Mouse (Mus musculus) heart, embryonic 10.5 days (tissue): ENCODE results near the gene Cbfa2t2. TPM values are rescaled to one million over a fixed set of nuclear protein-coding genes. Genes with fewer than 3 reads are reported as not detected.

Source experiments
- DNase-seq: peaks from one replicate; pipeline ENCODE4 v3.0.0-alpha.2; 2017; ENCODE audit warnings: low spot score
- H3K27ac ChIP-seq: fragments of 300-500 bp; sonication (generic); 2 replicates; pipeline ENCODE4 v1.5.1; 2016; ENCODE audit warnings: mild to moderate bottlenecking
- H3K27me3 ChIP-seq: fragments of 300-500 bp; sonication (generic); 2 replicates; pipeline ENCODE4 v1.6.1; 2016; ENCODE audit warnings: mild to moderate bottlenecking; ENCODE audit not compliant: poor library complexity, insufficient read depth, severe bottlenecking
- H3K36me3 ChIP-seq: fragments of 300-500 bp; sonication (generic); 2 replicates; pipeline ENCODE4 v1.6.1; 2016; ENCODE audit warnings: mild to moderate bottlenecking, moderate library complexity
- H3K4me1 ChIP-seq: fragments of 300-500 bp; sonication (generic); 2 replicates; pipeline ENCODE4 v1.6.1; 2016; ENCODE audit warnings: mild to moderate bottlenecking
- H3K4me3 ChIP-seq: fragments of 300-500 bp; sonication (generic); 2 replicates; pipeline ENCODE4 v1.5.1; 2016; ENCODE audit warnings: mild to moderate bottlenecking, moderate library complexity
- H3K9me3 ChIP-seq: fragments of 300-500 bp; sonication (generic); 2 replicates; pipeline ENCODE4 v1.6.1; 2016; ENCODE audit warnings: mild to moderate bottlenecking, moderate library complexity
- WGBS: fragments of 180-500 bp; shearing (Covaris S2); methylation state at CpG from one replicate; pipeline ENCODE4 v1.1.7; 2016; 5-methylcytosine and 5-hydroxymethylcytosine counted together
- polyA plus RNA-seq: library from polyadenylated mRNA; unstranded; fragments of >200 nt; fragmentation: Nextera tagmentation; extraction: Ambion mirVana; gene quantifications from 2 replicates; pipeline ENCODE4 v1.2.1, GENCODE M21; 2016

Gene Cbfa2t2
- polyA plus RNA-seq, 1 experiment from 2014 or later = 44.6 TPM

DNA sequence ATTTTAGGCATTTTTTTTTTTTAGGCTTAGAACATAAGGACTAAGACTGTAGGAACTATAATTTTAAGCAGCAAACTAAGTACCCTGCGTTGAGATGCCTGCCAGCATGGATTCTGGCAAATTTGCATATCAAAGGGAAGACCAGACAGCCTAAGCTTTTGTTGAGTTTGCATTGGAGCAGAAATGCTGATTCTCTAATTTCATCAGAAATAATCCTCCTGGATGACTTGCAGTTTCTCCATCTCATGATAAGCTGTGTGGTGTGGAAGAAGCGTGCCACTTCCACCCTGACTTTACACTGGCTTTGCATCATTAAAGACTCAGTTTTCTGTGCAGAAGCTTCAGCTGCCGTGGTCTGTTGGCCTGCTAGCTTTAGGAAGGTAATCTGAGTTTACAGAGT, 96.6 kb downstream of the Cbfa2t2 start:
- Histone ChIP-seq H3K4me1 (peaks cover 13% of the 10 kb centered on the region), H3K36me3 (peaks cover 71% of the 10 kb centered on the region), H3K4me3 (no peak overlapping the region), H3K27me3 (no peaks in the 10 kb centered on the region), H3K27ac (no peak overlapping the region), H3K9me3 (no peaks in the 10 kb centered on the region)
- no peak for DNase-seq
- 59% methylated on average over 3 of the region's 3 CpGs for WGBS

DNA sequence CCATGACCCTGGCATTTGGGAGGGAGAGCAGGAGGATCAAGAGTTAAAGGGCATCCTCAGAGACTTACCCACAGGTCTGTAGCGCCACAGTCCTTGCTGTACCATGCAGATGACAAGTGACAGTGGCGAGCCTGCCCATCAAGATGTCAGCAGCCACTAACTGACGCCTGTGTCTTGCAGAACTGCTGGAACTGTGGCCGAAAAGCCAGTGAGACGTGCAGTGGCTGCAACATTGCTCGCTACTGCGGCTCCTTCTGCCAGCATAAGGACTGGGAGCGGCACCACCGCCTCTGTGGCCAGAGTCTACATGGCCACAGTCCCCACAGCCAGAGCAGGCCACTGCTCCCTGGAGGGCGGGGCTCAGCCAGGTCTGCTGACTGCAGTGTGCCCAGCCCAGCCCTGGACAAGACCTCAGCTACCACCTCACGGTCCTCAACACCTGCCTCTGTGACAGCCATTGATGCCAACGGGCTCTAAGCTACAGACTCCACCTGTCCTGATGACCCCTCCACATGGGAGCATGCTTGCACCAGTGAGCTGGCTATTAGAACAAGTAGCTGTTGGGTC, 98.5 kb downstream of the Cbfa2t2 start:
- DNase-seq = no peak
- Histone ChIP-seq H3K27ac (0 out of 2 replicates have a peak overlapping the region, but pooled peaks have one; percentile 44), H3K9me3 (no peaks in the 10 kb centered on the region), H3K4me1 (peaks cover 21% of the 10 kb centered on the region), H3K27me3 (no peaks in the 10 kb centered on the region), H3K4me3 (no peak overlapping the region), H3K36me3 (peaks cover 57% of the 10 kb centered on the region)
- WGBS = 64% methylated on average over 12 of the region's 12 CpGs

DNA sequence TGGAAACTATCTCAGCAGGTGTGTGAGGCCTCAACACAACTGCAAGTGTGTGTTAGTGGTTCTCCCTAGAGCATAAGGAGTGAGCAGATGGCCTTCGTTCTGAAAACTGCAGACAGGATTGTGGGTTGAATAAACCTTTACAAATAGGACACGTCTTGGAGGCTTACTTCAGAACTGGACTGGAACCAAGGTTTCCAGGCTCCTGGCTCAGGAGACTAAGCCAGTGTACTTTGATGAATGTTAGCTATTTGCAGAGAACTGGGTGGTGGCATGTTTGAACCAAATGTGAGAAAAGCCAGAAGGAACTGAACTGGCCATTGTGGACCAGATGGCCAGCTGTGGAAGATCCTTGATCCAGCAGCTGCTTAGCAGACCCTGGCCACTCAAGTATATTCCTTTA, 102.0 kb downstream of the Cbfa2t2 start:
- Histone ChIP-seq H3K9me3 (no peaks in the 10 kb centered on the region), H3K4me1 (peaks cover 21% of the 10 kb centered on the region), H3K36me3 (peaks cover 33% of the 10 kb centered on the region), H3K27me3 (no peaks in the 10 kb centered on the region), H3K4me3 (no peak overlapping the region), H3K27ac (no peak overlapping the region)
- WGBS = 68% methylated on average over 2 of the region's 2 CpGs
- peak; percentile 55 for DNase-seq

DNA sequence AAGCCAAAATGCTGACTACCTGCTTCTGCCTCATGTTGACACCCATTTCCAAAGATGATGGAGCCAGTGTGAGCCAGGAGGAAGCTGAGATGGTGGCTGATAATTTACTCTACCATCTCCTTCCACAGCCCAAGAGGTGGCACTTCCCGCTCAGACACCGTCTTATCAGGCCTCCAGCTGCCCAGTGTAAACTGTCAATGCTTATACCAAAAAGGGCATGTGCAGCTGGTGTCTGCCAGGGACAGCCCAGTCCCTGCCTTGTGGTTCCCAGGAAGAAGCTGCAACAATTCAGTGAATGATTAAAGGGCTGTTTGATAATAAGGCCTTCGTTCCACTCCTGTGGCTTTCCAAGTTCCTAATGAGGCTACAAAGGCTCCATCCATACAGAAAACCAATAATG, 102.4 kb downstream of the Cbfa2t2 start:
- H3K27ac ChIP-seq = no peak overlapping the region
- H3K9me3 ChIP-seq = no peaks in the 10 kb centered on the region
- DNase-seq = no peak
- no peak overlapping the region for H3K4me3 ChIP-seq
- peaks cover 21% of the 10 kb centered on the region for H3K4me1 ChIP-seq
- 28% methylated on average over 3 of the region's 3 CpGs for WGBS
- H3K27me3 ChIP-seq = no peaks in the 10 kb centered on the region
- peaks cover 32% of the 10 kb centered on the region for H3K36me3 ChIP-seq

DNA sequence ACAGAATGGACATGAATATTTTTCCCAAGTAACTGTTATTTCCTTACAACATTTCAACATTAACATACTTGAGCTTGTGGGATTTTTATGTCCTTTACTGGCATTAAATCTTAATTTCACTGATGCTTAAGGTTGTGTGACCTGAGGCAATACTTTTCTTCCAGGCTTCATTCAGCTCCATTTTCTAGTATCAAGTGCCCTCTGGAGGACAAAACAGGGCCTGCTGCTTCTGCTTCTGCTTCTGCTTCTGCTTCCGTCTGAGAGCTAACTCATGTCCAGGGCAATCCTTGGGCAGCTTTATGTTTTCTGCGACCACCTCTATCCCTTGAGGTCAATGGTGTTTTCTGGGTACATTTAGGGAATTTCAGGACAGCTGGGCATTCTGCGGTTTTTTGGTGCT, 103.4 kb downstream of the Cbfa2t2 start:
- H3K9me3 ChIP-seq = no peaks in the 10 kb centered on the region
- no peak for DNase-seq
- peaks cover 27% of the 10 kb centered on the region for H3K36me3 ChIP-seq
- no peak overlapping the region for H3K27ac ChIP-seq
- H3K4me3 ChIP-seq = no peak overlapping the region
- H3K4me1 ChIP-seq = peaks cover 15% of the 10 kb centered on the region
- 75% methylated on average over 3 of the region's 3 CpGs for whole genome bisulfite sequencing
- no peaks in the 10 kb centered on the region for H3K27me3 ChIP-seq

DNA sequence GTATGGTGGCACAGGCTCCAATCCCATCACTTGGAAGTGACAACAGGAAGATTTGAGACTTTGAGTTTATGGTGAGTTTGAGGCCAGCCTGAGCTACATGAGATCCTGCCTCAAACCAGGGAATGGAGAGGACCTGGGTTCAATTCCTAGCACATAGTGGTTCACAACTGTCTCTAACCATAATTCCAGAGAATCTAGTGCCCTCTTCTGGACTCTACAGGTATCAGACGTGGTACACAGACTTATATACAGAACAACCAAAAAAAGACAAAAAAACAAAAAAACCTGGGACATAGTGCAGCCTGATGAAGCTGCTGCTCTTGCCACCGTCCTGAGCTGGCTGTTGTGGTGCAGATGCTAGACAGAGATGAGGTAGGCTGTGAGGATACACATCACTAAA, 105.3 kb downstream of the Cbfa2t2 start:
- H3K9me3 ChIP-seq = no peaks in the 10 kb centered on the region
- H3K36me3 ChIP-seq = peaks cover 11% of the 10 kb centered on the region
- WGBS = 75% methylated on average over 2 of the region's 2 CpGs
- peaks cover 1% of the 10 kb centered on the region; the same call in 1 of the 2 replicates for H3K27me3 ChIP-seq
- DNase-seq = no peak
- H3K4me3 ChIP-seq = no peak overlapping the region
- H3K4me1 ChIP-seq = peaks cover 8% of the 10 kb centered on the region; the same call in 1 of the 2 replicates
- no peak overlapping the region for H3K27ac ChIP-seq

DNA sequence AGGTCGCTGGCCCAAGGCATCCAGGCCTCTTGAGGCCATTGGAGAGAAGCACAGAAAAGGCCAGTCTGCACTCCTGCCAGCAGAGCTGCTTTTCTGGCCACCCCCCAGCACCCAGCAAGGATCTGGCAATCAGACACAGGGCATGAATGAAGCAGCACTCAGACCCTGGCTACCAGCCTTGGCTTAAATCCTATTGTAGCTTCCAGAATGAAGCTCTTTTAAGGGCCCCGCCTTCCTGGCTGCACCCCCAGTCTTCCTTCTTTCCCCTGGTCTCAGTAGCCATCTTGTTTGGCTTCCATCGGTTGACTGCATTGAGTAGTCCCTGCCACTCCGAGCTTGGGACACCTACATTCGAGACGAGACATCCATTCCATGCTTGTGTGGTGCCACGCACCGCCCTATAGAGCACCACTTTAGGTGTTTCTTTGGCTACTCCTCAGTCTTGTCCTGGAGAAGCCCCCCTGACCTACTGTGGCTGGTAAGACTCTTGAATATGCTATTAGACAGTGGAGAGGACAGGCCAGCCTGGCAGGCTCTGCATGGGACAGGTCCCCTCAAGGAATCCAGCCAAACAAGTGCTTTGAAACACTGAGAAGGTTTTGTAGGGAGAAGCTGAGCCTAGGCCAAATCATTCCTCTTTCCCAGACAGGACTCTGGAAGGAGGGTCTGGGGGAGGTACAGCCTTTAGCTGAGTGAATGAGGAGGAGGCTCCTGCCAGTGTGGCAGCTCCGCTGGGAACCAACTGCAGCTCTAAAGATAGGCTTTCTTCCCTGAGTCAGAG, 107.5 kb downstream of the Cbfa2t2 start:
- Histone ChIP-seq H3K4me1 (peaks cover 3% of the 10 kb centered on the region), H3K9me3 (no peaks in the 10 kb centered on the region), H3K36me3 (no peaks in the 10 kb centered on the region; the same call in 1 of the 2 replicates), H3K27me3 (peaks cover 11% of the 10 kb centered on the region; the same call in 1 of the 2 replicates), H3K27ac (no peak overlapping the region), H3K4me3 (no peak overlapping the region)
- DNase-seq = no peak
- 82% methylated on average over 9 of the region's 9 CpGs for WGBS

DNA sequence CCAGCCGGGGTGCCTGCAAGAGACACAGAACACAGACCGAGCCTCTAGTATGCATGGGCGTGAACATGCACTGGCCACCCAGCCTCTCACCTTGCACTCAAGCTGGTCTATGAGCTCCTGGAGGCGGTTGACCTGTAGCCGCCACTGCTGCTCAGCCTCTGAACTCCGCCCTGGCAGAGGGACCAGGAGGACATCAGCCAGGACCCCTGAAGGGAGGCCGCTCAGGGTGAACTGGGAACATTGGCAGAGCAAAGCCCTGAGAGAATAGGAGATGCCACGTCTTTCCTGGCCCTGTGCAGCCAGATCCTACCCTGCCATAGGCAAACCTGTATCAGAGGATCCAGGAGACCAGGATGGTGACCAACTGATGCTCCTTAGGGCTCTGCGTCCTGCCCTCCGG, 110.4 kb downstream of the Cbfa2t2 start, which contains the start of gene 1700003F12Rik:
Gene 1700003F12Rik (plus strand): TSS at position 375 of the 400 bp plus-strand sequence.
- H3K36me3 ChIP-seq = no peaks in the 10 kb centered on the region
- H3K27me3 ChIP-seq = peaks cover 35% of the 10 kb centered on the region
- H3K4me1 ChIP-seq = peaks cover 13% of the 10 kb centered on the region
- H3K4me3 ChIP-seq = no peak within 1 kb of the TSS
- WGBS = 88% methylated on average over 10 of the region's 10 CpGs
- no peak for DNase-seq
- H3K9me3 ChIP-seq = no peaks in the 10 kb centered on the region
- no peak within 1 kb of the TSS; the same call in 1 of the 2 replicates for H3K27ac ChIP-seq

DNA sequence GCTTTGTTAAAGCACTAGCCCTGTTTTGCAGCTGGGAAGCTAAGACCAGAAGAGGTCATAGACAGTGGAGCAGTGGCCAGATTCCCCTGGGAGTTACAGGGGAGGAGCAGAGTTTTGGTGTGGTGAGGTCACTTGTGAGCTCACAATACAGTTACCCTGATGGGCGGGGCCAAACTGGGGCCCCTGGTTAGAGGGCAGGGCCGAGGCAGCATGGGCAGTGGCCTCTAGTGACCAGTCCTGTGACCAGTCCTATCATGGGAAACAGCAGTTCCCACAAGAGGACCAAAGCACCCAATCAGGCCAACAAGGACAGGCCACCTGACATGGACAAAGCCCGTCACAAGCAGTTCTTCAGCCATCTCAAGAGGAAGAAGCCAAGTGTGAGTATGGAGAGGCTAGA, 112.4 kb downstream of the Cbfa2t2 start:
- peaks cover 55% of the 10 kb centered on the region for H3K27me3 ChIP-seq
- no peaks in the 10 kb centered on the region for H3K9me3 ChIP-seq
- H3K36me3 ChIP-seq = no peaks in the 10 kb centered on the region
- no peak for DNase-seq
- H3K4me1 ChIP-seq = peaks cover 26% of the 10 kb centered on the region
- 40% methylated on average over 3 of the region's 3 CpGs for WGBS
- H3K4me3 ChIP-seq = no peak overlapping the region
- no peak overlapping the region for H3K27ac ChIP-seq

DNA sequence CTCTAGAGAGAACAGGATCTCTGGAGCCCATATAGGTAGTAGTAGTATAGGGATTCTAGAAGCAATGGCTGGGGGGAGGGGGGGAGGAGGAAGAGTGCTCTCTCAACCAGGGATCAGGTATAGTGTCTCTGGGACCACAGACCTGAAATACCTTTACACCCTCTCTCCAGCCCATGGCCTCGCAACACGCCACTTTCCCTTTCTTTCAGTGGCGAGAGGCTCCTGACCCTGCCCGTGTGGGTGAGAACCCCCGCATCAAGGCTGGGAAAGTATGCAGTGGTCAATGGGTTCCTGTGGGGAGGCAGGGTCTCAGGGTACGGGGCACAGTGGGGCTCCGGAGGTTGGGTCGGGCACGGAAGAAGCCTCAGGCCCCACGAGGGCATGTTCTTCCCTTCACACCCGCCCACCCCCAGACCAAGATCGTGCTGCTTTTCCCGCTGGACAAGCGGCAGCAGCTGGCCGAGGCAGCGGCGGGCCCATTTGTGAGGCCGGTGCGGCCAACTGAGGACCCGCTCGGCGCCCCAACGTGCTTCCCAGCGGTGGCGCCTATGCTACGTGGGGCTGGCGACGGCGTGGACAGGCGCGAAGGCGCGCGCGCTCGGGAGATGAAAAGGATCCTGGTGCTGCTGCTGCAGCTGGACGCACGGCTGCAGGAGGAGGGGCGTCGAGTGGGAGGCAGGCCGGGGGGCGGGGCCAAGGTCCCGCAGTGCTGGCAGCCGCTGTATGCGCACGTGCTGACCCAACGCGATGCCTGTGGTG, 113.0 kb downstream of the Cbfa2t2 start:
- WGBS = 5% methylated on average over 48 of the region's 48 CpGs
- no peaks in the 10 kb centered on the region for H3K36me3 ChIP-seq
- no peaks in the 10 kb centered on the region for H3K9me3 ChIP-seq
- H3K4me3 ChIP-seq = peak overlapping the region; percentile 67
- H3K4me1 ChIP-seq = peaks cover 26% of the 10 kb centered on the region
- peak; percentile 89 for DNase-seq
- H3K27me3 ChIP-seq = peaks cover 57% of the 10 kb centered on the region
- H3K27ac ChIP-seq = peak overlapping the region; percentile 75

DNA sequence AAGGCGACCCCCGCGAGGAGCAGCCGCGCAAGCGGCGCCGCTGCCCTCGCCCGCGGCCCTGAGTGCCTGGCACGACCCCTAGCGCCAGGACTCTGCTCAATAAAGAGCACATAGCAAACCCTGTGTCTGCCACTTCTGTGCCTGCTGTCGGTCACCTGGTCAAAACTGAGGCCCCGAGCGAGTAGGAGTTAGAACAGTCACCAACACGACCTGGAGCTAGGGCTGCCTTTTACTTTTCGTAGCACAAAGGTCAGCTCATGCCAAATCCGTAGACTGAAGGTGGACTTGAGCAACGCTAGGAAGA, 113.6 kb downstream of the Cbfa2t2 start:
- peak overlapping the region; percentile 67 for H3K4me3 ChIP-seq
- no peaks in the 10 kb centered on the region for H3K9me3 ChIP-seq
- peaks cover 26% of the 10 kb centered on the region for H3K4me1 ChIP-seq
- DNase-seq = no peak
- H3K27ac ChIP-seq = no peak overlapping the region
- H3K27me3 ChIP-seq = peaks cover 62% of the 10 kb centered on the region
- WGBS = 14% methylated on average over 20 of the region's 20 CpGs
- no peaks in the 10 kb centered on the region for H3K36me3 ChIP-seq

DNA sequence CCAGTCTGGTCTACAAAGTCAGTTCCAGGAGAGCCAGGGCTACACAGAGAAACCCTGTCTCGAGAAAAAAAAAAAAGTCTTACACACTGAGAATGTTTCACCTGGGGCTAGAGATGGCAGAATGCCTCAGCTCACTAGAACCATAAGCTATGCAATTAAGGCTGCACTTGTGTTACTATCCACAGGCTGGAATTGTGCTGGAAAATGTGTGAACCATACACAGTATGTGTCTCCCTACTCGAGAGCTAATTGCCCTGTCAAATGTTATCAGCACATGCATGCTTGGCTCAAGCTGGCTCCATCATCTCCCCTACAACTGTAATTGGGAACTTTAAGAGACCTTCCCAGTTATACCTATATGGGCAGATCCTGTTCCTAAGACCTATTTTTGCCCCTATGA, 114.7 kb downstream of the Cbfa2t2 start:
- peaks cover 70% of the 10 kb centered on the region for H3K27me3 ChIP-seq
- WGBS = 58% methylated on average over 2 of the region's 2 CpGs
- no peak overlapping the region for H3K4me3 ChIP-seq
- no peak overlapping the region for H3K27ac ChIP-seq
- peaks cover 31% of the 10 kb centered on the region for H3K4me1 ChIP-seq
- H3K9me3 ChIP-seq = no peaks in the 10 kb centered on the region
- DNase-seq = no peak
- H3K36me3 ChIP-seq = no peaks in the 10 kb centered on the region

DNA sequence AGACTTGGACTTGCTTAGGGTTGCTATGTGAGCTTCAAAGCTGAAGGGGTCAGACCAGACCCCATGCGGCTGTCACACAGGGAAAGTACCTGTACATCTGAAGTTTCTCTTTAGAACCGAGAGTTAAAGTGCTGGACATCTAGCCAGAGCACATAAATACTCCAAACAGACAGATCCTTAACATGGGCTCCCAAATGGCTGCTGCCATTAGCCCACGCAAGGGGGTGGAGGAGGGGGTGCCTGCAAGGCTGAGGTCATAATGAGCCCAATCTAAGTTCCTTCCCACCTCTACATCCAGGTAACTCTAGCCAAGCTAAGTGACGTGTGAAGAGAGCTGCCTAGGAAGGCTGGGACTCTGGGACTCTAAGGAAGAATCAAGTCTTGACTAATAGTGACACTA, 115.2 kb downstream of the Cbfa2t2 start, which contains the start of gene Actl10:
Gene Actl10 (plus strand): TSS at position 301 of the 400 bp plus-strand sequence.
- H3K9me3 ChIP-seq = no peaks in the 10 kb centered on the region
- peak within 1 kb of the TSS; percentile 51 for H3K4me3 ChIP-seq
- no peaks in the 10 kb centered on the region for H3K36me3 ChIP-seq
- H3K4me1 ChIP-seq = peaks cover 31% of the 10 kb centered on the region
- H3K27me3 ChIP-seq = peaks cover 70% of the 10 kb centered on the region
- 69% methylated on average over 4 of the region's 4 CpGs for WGBS
- H3K27ac ChIP-seq = peak within 1 kb of the TSS; percentile 75
- DNase-seq = no peak
